Mouse (Mus musculus) right cerebral cortex, postnatal 25 days (tissue): Measurements from ENCODE around the gene Aspn.
"Not testable (repeated sequence)": the region's sequence is repeated elsewhere in the genome, so short reads cannot be mapped to it uniquely, and the experiment has no call there.

ENCODE experiments used
- DNase-seq: peaks from one replicate; pipeline ENCODE4 v3.0.0; 2022

Aspn gene

DNA sequence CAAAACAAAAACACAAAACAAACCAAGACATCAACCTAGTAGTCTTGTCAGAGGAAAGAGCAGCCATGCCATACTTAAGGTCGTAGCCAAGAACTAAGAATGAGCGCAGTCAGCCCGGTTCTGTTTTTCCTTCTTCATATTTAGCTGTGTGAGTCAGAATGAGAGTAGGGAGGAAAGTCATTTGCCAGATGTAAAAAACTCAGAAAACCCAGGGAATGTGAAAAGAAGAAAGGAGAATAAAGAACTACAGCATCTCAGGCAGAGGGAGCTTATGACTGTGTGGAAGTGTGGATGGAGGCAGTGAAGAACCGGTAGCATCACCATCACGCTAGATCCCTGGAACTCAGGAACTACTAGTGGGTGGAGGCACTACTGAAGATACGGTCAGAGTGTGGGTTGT is 41.8 kb downstream of the Aspn start:
- DNase-seq, result no peak

- not testable (repeated sequence) for DNase-seq
Observed at GRCm38 (mm10) chr13:49602541-49602940, 58.3 kb downstream of the Aspn start.

DNA sequence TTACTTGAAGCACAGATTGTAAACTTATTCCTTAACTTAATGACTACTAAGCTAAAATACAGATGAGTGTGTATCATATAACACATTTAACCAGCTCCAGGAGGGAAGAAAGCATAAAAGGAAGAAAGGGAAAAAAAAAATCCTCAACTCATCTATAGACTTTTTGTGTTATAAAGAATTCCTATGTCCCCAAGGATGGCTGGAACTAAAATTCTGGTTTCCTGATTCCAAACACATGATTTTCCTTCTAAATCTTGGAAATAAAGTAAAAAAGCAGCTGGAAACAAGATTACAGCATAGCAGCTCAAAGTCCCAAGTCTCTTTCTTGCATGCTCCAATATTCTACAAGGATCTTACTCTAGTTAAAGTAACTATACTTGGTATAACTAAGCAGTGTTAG is 59.4 kb downstream of the Aspn start:
- no peak for DNase-seq

GRCm38 (mm10) chr13:49607714-49608113 is 63.5 kb downstream of the Aspn start, which contains the start of gene Ogn:
Gene Ogn, plus strand, starts transcription at chr13:49608046.
- DNase-seq, result no peak

- DNase-seq, result no peak
Observed at GRCm38 (mm10) chr13:49608589-49609322, 64.5 kb downstream of the Aspn start.

DNA sequence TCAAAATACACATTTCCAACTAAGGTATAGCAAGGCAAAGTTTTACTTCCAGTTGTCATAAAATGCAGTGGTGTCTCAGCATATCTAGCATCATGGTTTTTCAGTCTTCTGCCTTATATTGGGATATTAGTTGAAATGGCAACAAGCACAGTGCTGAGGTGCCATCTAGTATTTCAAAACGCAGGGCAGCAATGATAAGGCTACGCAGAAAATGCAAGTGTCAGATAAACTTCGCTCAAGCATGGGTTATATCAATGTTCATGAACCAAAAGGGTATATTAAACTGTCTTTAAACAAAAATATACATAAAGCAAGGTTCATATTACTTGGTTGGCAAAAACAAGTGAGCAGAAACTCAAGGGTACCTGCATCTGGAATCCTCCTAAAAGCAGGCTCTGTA is 72.8 kb downstream of the Aspn start:
- no peak for DNase-seq
